Comparison of ENCODE assay signal across 8 mouse cellular contexts in the genomic region with DNA sequence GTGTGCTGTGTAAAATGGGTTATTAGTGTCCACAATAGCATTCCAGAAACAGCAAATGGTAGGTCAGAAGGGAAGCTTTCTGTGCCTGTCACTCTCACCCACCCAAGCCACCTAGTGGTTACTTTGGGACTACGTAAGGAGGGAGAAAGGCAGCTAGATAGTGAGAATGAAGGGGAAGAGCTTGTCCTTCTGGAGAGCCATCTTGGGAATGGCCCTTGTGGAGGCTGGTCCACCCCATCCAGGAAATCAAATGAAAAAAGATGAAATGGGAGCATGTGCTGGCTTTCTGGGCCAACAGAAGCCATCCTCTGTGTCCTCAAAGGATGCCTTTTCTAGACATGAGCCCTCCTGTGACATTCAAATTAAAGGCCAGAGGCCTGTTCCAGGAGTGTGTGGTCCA. TPM values are rescaled to one million over a fixed set of nuclear protein-coding genes. Genes with fewer than 3 reads are reported as not detected.
A peak's percentile ranks its signal among the peaks of the same experiment; 100 is the strongest.
DNase-seq lines count a peak whose midpoint lies in the region; ATAC-seq lines count a peak whose summit lies in the region.

No protein-coding gene starts in this region.

- H3K36me3 ChIP-seq in forebrain, embryonic 16.5 days (ENCODE audit: control insufficient read depth, insufficient read depth): no peaks in the 10 kb centered on the region; the same call in 1 of the 2 replicates
- H3K36me3 ChIP-seq in limb, embryonic 10.5 days: peaks cover 25% of the 10 kb centered on the region
- H3K36me3 ChIP-seq in midbrain, embryonic 15.5 days (replicated peaks): no peaks in the 10 kb centered on the region

- 21% methylated on average over 1 of the region's 1 CpGs for WGBS in forebrain, embryonic 16.5 days
- 67% methylated on average over 1 of the region's 1 CpGs for WGBS in limb, embryonic 10.5 days
- WGBS in midbrain, embryonic 15.5 days: 20% methylated on average over 1 of the region's 1 CpGs

- H3K27ac ChIP-seq in forebrain, embryonic 16.5 days (ENCODE audit: low read length): peak overlapping the region; percentile 91; the same call in 1 of the 2 replicates
- peak overlapping the region; percentile 99 for H3K27ac ChIP-seq in limb, embryonic 10.5 days
- H3K27ac ChIP-seq in midbrain, embryonic 15.5 days: peak overlapping the region; percentile 88

- no peak overlapping the region for H3K9ac ChIP-seq in forebrain, embryonic 16.5 days (replicated peaks; ENCODE audit: low read depth, low read length)
- 0 out of 2 replicates have a peak overlapping the region, but pooled peaks have one; percentile 22 for H3K9ac ChIP-seq in midbrain, embryonic 15.5 days

- H3K4me2 ChIP-seq in forebrain, embryonic 16.5 days (ENCODE audit: low read length): peak overlapping the region; percentile 86; the same call in 1 of the 2 replicates
- peak overlapping the region; percentile 76 for H3K4me2 ChIP-seq in midbrain, embryonic 15.5 days

- peaks cover 16% of the 10 kb centered on the region for H3K4me1 ChIP-seq in forebrain, embryonic 16.5 days (replicated peaks; ENCODE audit: control insufficient read depth, insufficient read depth, low read length)
- peaks cover 21% of the 10 kb centered on the region for H3K4me1 ChIP-seq in limb, embryonic 10.5 days
- peaks cover 24% of the 10 kb centered on the region for H3K4me1 ChIP-seq in midbrain, embryonic 15.5 days

- peak overlapping the region; percentile 57 for H3K4me3 ChIP-seq in forebrain, embryonic 16.5 days (replicated peaks; ENCODE audit: low read length)
- peak overlapping the region; percentile 87 for H3K4me3 ChIP-seq in limb, embryonic 10.5 days
- H3K4me3 ChIP-seq in midbrain, embryonic 15.5 days: peak overlapping the region; percentile 53

- 0 out of 2 replicates have a peak, but pooled peaks have one; percentile 19 for ATAC-seq in forebrain, embryonic 16.5 days
- ATAC-seq in midbrain, embryonic 15.5 days (replicated peaks): peak; percentile 19; the same call in 1 of the 2 replicates

- peak; percentile 39 to 44 for DNase-seq in cerebellum, adult 18-20 months
- DNase-seq in cerebellum, postnatal 36 days: no peak
- DNase-seq in R1 (ENCODE audit: low read depth, low spot score): peak; percentile 88
- DNase-seq in limb, embryonic 10.5 days (ENCODE audit: low spot score): no peak
- DNase-seq in left cerebral cortex, adult 9 months (ENCODE audit: low spot score in 2 of 2): no peak
- DNase-seq in left cerebral cortex, adult 18-20 months (ENCODE audit: low spot score in 2 of 2): no peak

- 0 out of 2 replicates have a peak, but pooled peaks cover 3% of the 10 kb centered on the region for H3K9me3 ChIP-seq in forebrain, embryonic 16.5 days (ENCODE audit: control insufficient read depth, low read length)
- H3K9me3 ChIP-seq in limb, embryonic 10.5 days (replicated peaks): no peaks in the 10 kb centered on the region
- H3K9me3 ChIP-seq in midbrain, embryonic 15.5 days: no peaks in the 10 kb centered on the region

- no peaks in the 10 kb centered on the region for H3K27me3 ChIP-seq in forebrain, embryonic 16.5 days (replicated peaks; ENCODE audit: control insufficient read depth, insufficient read depth, low read length)
- H3K27me3 ChIP-seq in limb, embryonic 10.5 days (ENCODE audit: low read depth, poor library complexity, severe bottlenecking): no peaks in the 10 kb centered on the region
- H3K27me3 ChIP-seq in midbrain, embryonic 15.5 days (replicated peaks): no peaks in the 10 kb centered on the region

RNA-seq across cellular contexts. Expression of a gene that starts 0.5 kb away (rescaled TPM):
- polyA plus RNA-seq in forebrain, embryonic 16.5 days (2015; fragmentation: Nextera tagmentation; extraction: Ambion mirVana): 335 and 349 TPM in 2 replicates
- polyA plus RNA-seq in limb, embryonic 10.5 days (2016; fragmentation: Nextera tagmentation; extraction: Ambion mirVana): 400 and 420 TPM in 2 replicates
- 308 and 325 TPM in 2 replicates for polyA plus RNA-seq in midbrain, embryonic 15.5 days (2015; fragmentation: Nextera tagmentation; extraction: Ambion mirVana)
- total RNA-seq in left cerebral cortex, adult 18-20 months (2021): 100 to 1,000 TPM; 165 to 172 TPM

RNA-seq across cellular contexts. Expression of a gene that starts 0.6 kb away (rescaled TPM):
- 1.2 and 8.4 TPM in 2 replicates for polyA plus RNA-seq in forebrain, embryonic 16.5 days (2015; fragmentation: Nextera tagmentation; extraction: Ambion mirVana)
- polyA plus RNA-seq in limb, embryonic 10.5 days (2016; fragmentation: Nextera tagmentation; extraction: Ambion mirVana): 1.6 and 1.7 TPM in 2 replicates
- polyA plus RNA-seq in midbrain, embryonic 15.5 days (2015; fragmentation: Nextera tagmentation; extraction: Ambion mirVana): 2.5 TPM in 1 of 2 replicates, not detected in the other
- total RNA-seq in left cerebral cortex, adult 18-20 months (2021): 10 to 100 TPM; 12.9 to 13.0 TPM

RNA-seq across cellular contexts. Expression of a gene that starts 16.7 kb away (rescaled TPM):
- 107 and 114 TPM in 2 replicates for polyA plus RNA-seq in forebrain, embryonic 16.5 days (2015; fragmentation: Nextera tagmentation; extraction: Ambion mirVana)
- polyA plus RNA-seq in limb, embryonic 10.5 days (2016; fragmentation: Nextera tagmentation; extraction: Ambion mirVana): 98.4 and 104 TPM in 2 replicates
- polyA plus RNA-seq in midbrain, embryonic 15.5 days (2015; fragmentation: Nextera tagmentation; extraction: Ambion mirVana): 91.1 and 97.2 TPM in 2 replicates
- total RNA-seq in left cerebral cortex, adult 18-20 months (2021): 10 to 100 TPM; 46.1 to 53.8 TPM

RNA-seq across cellular contexts. Expression of a gene that starts 23.8 kb away (rescaled TPM):
- 73.3 and 80.5 TPM in 2 replicates for polyA plus RNA-seq in forebrain, embryonic 16.5 days (2015; fragmentation: Nextera tagmentation; extraction: Ambion mirVana)
- 64.0 and 73.7 TPM in 2 replicates for polyA plus RNA-seq in limb, embryonic 10.5 days (2016; fragmentation: Nextera tagmentation; extraction: Ambion mirVana)
- polyA plus RNA-seq in midbrain, embryonic 15.5 days (2015; fragmentation: Nextera tagmentation; extraction: Ambion mirVana): 68.6 and 72.0 TPM in 2 replicates
- total RNA-seq in left cerebral cortex, adult 18-20 months (2021): 10 to 100 TPM; 67.0 to 72.0 TPM

Comparison
In these comparisons a context has a peak if more than half of its experiments do, and no peak if none do; other contexts are left out.
1. DNase-seq: peak in cerebellum, adult 18-20 months (2 of 2) and R1 (single experiment); none in cerebellum, postnatal 36 days (0 of 2), limb, embryonic 10.5 days (single experiment), left cerebral cortex, adult 9 months (0 of 2) and left cerebral cortex, adult 18-20 months (0 of 2).
2. Peak in every context shown above with its lines, with median percentiles within 50 percentile points of each other: H3K27ac ChIP-seq and H3K4me3 ChIP-seq.